Mouse (Mus musculus): ENCODE measurements at regions not wholly inside any gene's neighbourhood (a gene's known extent, or its start where the extent isn't known, plus 50 kb on each side); places are given as distances from the start of the nearest gene placed in this dataset.
A peak's percentile ranks its signal among the peaks of the same experiment; 100 is the strongest.

DNA sequence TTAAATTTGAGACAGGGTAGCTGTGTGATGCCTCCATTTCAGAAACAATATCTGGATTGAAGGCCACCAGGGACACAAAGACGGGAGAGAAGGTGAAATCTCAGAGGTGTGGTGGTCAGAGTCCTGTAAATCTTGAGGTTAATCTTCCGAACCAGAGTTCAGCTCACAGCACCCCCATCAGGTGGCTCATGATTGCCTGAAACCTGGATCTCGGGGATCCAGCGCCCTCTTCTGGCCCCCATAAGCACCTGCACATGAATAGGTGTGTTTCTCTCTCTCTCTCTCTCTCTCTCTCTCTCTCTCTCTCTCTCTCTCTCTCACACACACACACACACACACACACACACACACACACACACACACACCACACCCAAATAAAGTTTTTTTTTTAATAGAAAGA, 111.8 kb downstream of the Erv3 start:
- Histone ChIP-seq H3K27me3 (ENCODE audit: control insufficient read depth, insufficient read depth, low read length, poor library complexity, severe bottlenecking) (no peaks in the 10 kb centered on the region), H3K27ac (ENCODE audit: insufficient read depth, low read length) (no peak overlapping the region), H3K4me3 (ENCODE audit: low read depth, low read length) (no peak overlapping the region), H3K4me1 (ENCODE audit: control insufficient read depth, insufficient read depth, low read length) (no peaks in the 10 kb centered on the region), H3K36me3 (ENCODE audit: control insufficient read depth, insufficient read depth, low read length, poor library complexity, severe bottlenecking) (no peaks in the 10 kb centered on the region), H3K9me3 (replicated peaks; ENCODE audit: control insufficient read depth, insufficient read depth, low read length, poor library complexity, severe bottlenecking) (no peaks in the 10 kb centered on the region), H3K9ac (ENCODE audit: low read depth, poor library complexity, severe bottlenecking) (no peak overlapping the region)
- TF ChIP-seq CTCF (IDR thresholded peaks at IDR 0.05; ENCODE audit: low read depth, low read length) (peak; percentile 67), EP300 (IDR thresholded peaks at IDR 0.05; ENCODE audit: insufficient read depth, low read depth, low read length) (no peak), POLR2A (IDR thresholded peaks at IDR 0.05; ENCODE audit: insufficient read depth, low read length) (no peak)

DNA sequence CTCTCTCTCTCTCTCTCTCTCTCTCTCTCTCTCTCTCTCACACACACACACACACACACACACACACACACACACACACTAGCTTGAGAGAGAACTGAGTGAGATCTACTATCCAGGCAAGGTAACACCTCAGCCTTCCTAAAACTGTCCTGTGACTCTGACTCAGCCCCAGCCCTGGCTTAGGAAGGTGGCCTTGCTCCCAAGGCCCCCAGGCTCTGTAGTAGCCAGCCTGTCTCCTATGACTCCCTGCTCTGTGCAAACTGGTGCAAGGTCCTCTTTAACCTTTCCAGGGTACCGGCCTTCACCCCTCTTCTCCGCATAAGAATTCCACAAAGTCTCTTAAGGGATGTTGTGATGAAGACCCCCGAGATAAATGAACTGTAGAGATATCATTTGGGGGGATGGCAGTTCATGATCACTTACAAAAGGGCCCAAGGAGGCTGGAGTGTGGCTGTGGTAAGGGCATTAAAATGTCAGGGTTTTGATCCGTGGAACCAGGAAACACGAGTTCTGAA, 114.1 kb downstream of the Erv3 start:
- no peak for TF ChIP-seq POLR2A (IDR thresholded peaks at IDR 0.05; ENCODE audit: insufficient read depth, low read length)
- no peak for TF ChIP-seq EP300 (IDR thresholded peaks at IDR 0.05; ENCODE audit: insufficient read depth, low read depth, low read length)
- no peak for TF ChIP-seq CTCF (IDR thresholded peaks at IDR 0.05; ENCODE audit: low read depth, low read length)
- no peaks in the 10 kb centered on the region for H3K9me3 ChIP-seq (replicated peaks; ENCODE audit: control insufficient read depth, insufficient read depth, low read length, poor library complexity, severe bottlenecking)
- H3K36me3 ChIP-seq (ENCODE audit: control insufficient read depth, insufficient read depth, low read length, poor library complexity, severe bottlenecking): no peaks in the 10 kb centered on the region
- H3K9ac ChIP-seq (ENCODE audit: low read depth, poor library complexity, severe bottlenecking): no peak overlapping the region
- no peaks in the 10 kb centered on the region for H3K4me1 ChIP-seq (ENCODE audit: control insufficient read depth, insufficient read depth, low read length)
- no peaks in the 10 kb centered on the region for H3K27me3 ChIP-seq (ENCODE audit: control insufficient read depth, insufficient read depth, low read length, poor library complexity, severe bottlenecking)
- H3K4me3 ChIP-seq (ENCODE audit: low read depth, low read length): no peak overlapping the region
- H3K27ac ChIP-seq (ENCODE audit: insufficient read depth, low read length): no peak overlapping the region

- TF ChIP-seq POLR2A (IDR thresholded peaks at IDR 0.05; ENCODE audit: insufficient read depth, low read length): no peak
- Histone ChIP-seq H3K4me3 (ENCODE audit: low read depth, low read length) (no peak overlapping the region), H3K9me3 (replicated peaks; ENCODE audit: control insufficient read depth, insufficient read depth, low read length, poor library complexity, severe bottlenecking) (no peaks in the 10 kb centered on the region), H3K27me3 (ENCODE audit: control insufficient read depth, insufficient read depth, low read length, poor library complexity, severe bottlenecking) (no peaks in the 10 kb centered on the region), H3K36me3 (ENCODE audit: control insufficient read depth, insufficient read depth, low read length, poor library complexity, severe bottlenecking) (no peaks in the 10 kb centered on the region), H3K9ac (ENCODE audit: low read depth, poor library complexity, severe bottlenecking) (no peak overlapping the region), H3K27ac (ENCODE audit: insufficient read depth, low read length) (no peak overlapping the region), H3K4me1 (ENCODE audit: control insufficient read depth, insufficient read depth, low read length) (no peaks in the 10 kb centered on the region)
These were observed 114.6 kb downstream of the Erv3 start for GRCm38 (mm10) chr2:131744957-131745356.

DNA sequence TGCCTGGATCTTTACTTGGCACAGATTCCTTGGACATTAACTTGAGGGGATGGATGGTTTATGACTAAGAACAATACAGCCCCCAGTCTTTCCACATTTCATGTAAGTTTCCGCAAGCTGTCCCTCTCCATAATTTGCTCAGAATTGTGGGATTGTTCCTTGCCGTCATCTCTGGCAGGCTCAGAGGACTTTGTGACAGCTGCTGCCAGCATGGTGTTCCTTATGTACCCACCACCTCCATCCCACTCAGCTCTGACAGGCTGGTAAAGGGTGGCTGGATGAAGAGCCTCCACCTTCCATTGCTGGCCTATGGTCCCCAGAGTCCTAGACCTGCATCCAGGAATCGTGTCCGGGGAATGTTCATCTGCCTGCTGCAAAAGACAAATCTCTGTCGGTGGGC, 119.1 kb downstream of the Erv3 start:
- no peak overlapping the region for H3K4me3 ChIP-seq (ENCODE audit: low read depth, low read length)
- H3K9me3 ChIP-seq (replicated peaks; ENCODE audit: control insufficient read depth, insufficient read depth, low read length, poor library complexity, severe bottlenecking): no peaks in the 10 kb centered on the region
- no peak overlapping the region for H3K9ac ChIP-seq (ENCODE audit: low read depth, poor library complexity, severe bottlenecking)
- peaks cover 2% of the 10 kb centered on the region for H3K4me1 ChIP-seq (ENCODE audit: control insufficient read depth, insufficient read depth, low read length)
- H3K36me3 ChIP-seq (ENCODE audit: control insufficient read depth, insufficient read depth, low read length, poor library complexity, severe bottlenecking): no peaks in the 10 kb centered on the region
- TF ChIP-seq CTCF (IDR thresholded peaks at IDR 0.05; ENCODE audit: low read depth, low read length) (no peak), POLR2A (IDR thresholded peaks at IDR 0.05; ENCODE audit: insufficient read depth, low read length) (no peak), EP300 (IDR thresholded peaks at IDR 0.05; ENCODE audit: insufficient read depth, low read depth, low read length) (no peak)
- H3K27ac ChIP-seq (ENCODE audit: insufficient read depth, low read length): no peak overlapping the region
- no peaks in the 10 kb centered on the region for H3K27me3 ChIP-seq (ENCODE audit: control insufficient read depth, insufficient read depth, low read length, poor library complexity, severe bottlenecking)

- no peak overlapping the region for H3K4me3 ChIP-seq (ENCODE audit: low read depth, low read length)
- H3K9me3 ChIP-seq (replicated peaks; ENCODE audit: control insufficient read depth, insufficient read depth, low read length, poor library complexity, severe bottlenecking): no peaks in the 10 kb centered on the region
- TF ChIP-seq EP300 (IDR thresholded peaks at IDR 0.05; ENCODE audit: insufficient read depth, low read depth, low read length) (no peak), POLR2A (IDR thresholded peaks at IDR 0.05; ENCODE audit: insufficient read depth, low read length) (no peak), CTCF (IDR thresholded peaks at IDR 0.05; ENCODE audit: low read depth, low read length) (no peak)
- peaks cover 2% of the 10 kb centered on the region for H3K4me1 ChIP-seq (ENCODE audit: control insufficient read depth, insufficient read depth, low read length)
- H3K27ac ChIP-seq (ENCODE audit: insufficient read depth, low read length): no peak overlapping the region
- no peaks in the 10 kb centered on the region for H3K36me3 ChIP-seq (ENCODE audit: control insufficient read depth, insufficient read depth, low read length, poor library complexity, severe bottlenecking)
- no peak overlapping the region for H3K9ac ChIP-seq (ENCODE audit: low read depth, poor library complexity, severe bottlenecking)
- no peaks in the 10 kb centered on the region for H3K27me3 ChIP-seq (ENCODE audit: control insufficient read depth, insufficient read depth, low read length, poor library complexity, severe bottlenecking)
These were observed 120.5 kb downstream of the Erv3 start for GRCm38 (mm10) chr2:131739022-131739421.

DNA sequence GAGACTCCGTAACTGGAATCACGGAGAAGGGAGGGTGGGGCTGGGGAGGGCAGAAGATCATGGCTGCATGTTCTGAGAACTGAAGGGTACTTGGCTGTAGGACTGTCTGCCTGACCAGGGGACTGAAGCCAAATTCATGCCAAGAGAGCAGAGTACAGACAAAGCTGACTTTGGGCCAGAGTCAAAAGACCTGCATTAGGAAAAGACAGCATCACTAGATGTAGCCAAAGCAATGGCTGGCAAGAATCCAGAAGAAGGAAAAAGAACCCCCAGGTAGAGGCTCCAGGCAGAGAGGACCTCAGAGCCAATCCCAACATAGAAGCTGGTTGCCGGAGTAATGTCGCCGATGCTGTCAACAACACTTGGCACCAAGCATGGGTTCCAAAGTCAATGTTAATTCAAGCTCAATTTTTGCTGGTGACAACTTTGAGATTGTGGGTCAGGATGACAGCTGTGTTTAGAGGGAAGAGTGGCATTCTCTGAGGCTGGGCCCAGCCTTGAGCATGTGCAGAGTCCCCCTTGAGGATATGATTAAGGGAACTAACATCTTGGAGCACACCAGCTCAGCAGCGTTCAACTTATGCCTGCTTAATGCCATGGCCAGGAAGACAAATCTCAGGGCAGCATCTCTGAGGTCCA, 124.7 kb downstream of the Erv3 start:
- peaks cover 2% of the 10 kb centered on the region for H3K4me1 ChIP-seq (ENCODE audit: control insufficient read depth, insufficient read depth, low read length)
- no peak overlapping the region for H3K9ac ChIP-seq (ENCODE audit: low read depth, poor library complexity, severe bottlenecking)
- no peak for TF ChIP-seq EP300 (IDR thresholded peaks at IDR 0.05; ENCODE audit: insufficient read depth, low read depth, low read length)
- no peak for TF ChIP-seq POLR2A (IDR thresholded peaks at IDR 0.05; ENCODE audit: insufficient read depth, low read length)
- no peak for TF ChIP-seq CTCF (IDR thresholded peaks at IDR 0.05; ENCODE audit: low read depth, low read length)
- no peak overlapping the region for H3K27ac ChIP-seq (ENCODE audit: insufficient read depth, low read length)
- no peaks in the 10 kb centered on the region for H3K36me3 ChIP-seq (ENCODE audit: control insufficient read depth, insufficient read depth, low read length, poor library complexity, severe bottlenecking)
- no peaks in the 10 kb centered on the region for H3K27me3 ChIP-seq (ENCODE audit: control insufficient read depth, insufficient read depth, low read length, poor library complexity, severe bottlenecking)
- H3K4me3 ChIP-seq (ENCODE audit: low read depth, low read length): no peak overlapping the region
- no peaks in the 10 kb centered on the region for H3K9me3 ChIP-seq (replicated peaks; ENCODE audit: control insufficient read depth, insufficient read depth, low read length, poor library complexity, severe bottlenecking)
